Mouse (Mus musculus) skeletal muscle tissue, postnatal 0 days (tissue): ENCODE measurements around the gene Smgc. TPM values are rescaled to one million over a fixed set of nuclear protein-coding genes. Genes with fewer than 3 reads are reported as not detected.

Source experiments
- polyA plus RNA-seq: library from polyadenylated mRNA; unstranded; fragments of >200 nt; fragmentation: Nextera tagmentation; extraction: Ambion mirVana; gene quantifications from 2 replicates; pipeline ENCODE4 v1.2.1, GENCODE M21; 2015

The Smgc gene
- not detected in 2 replicates for polyA plus RNA-seq

DNA sequence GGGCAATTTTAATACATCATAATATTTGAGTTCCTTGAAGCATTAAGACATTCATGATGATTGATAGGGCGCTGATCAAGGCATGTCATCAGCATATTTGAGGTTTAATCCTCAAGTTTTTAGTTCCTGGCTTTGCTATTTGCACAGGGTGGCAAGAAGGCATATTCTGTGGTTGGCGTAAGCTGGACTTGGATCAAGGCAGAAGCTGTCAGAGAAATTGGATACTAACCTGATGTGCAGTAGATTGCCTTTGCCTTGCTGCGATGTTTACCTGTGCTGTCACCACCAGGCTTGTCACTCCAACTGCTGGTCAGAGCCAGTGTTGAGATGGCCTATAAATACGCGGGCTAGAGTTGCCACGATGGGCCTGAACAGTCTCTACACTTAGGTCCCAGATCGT, at the start of gene Smgc:
Gene Smgc, plus strand, starts transcription at position 301 of the 400 bp plus-strand sequence.

Other genes starting within 250 kb of the Smgc start
- 2.8 and 4.0 TPM in 2 replicates for gene Lrrk2, start 165.1 kb upstream of the Smgc start, polyA plus RNA-seq
- 0.37 and 0.55 TPM in 2 replicates for gene Cntn1, start 212.9 kb downstream of the Smgc start, polyA plus RNA-seq